Mouse (Mus musculus) liver, embryonic 14.5 days (tissue): ENCODE results near the gene Snrnp35.

Experiments used
- CTCF ChIP-seq: IDR thresholded peaks from 2 replicates; pipeline ENCODE4 v1.5.1; 2016; ENCODE audit warnings: antibody characterized with exemption, low read depth, control low read depth
- EP300 ChIP-seq: IDR thresholded peaks from 2 replicates; pipeline ENCODE4 v1.6.1; 2016; ENCODE audit warnings: antibody characterized with exemption, low read depth

- no peak for TF ChIP-seq CTCF
- TF ChIP-seq EP300 = no peak
Measured at GRCm38 (mm10) chr5:124501541-124501940, 18.6 kb downstream of the Snrnp35 start.
